Mouse (Mus musculus) CD4-positive, CD25-positive, alpha-beta regulatory T cell, adult 4 months (primary cell): ENCODE results near the gene Dars2. TPM values are rescaled to one million over a fixed set of nuclear protein-coding genes. Genes with fewer than 3 reads are reported as not detected.
"Not testable (repeated sequence)": the region's sequence is repeated elsewhere in the genome, so short reads cannot be mapped to it uniquely, and the experiment has no call there.

Experiments
- ATAC-seq: one replicate; pipeline ENCODE4 v1.8.0; 2017
- polyA plus RNA-seq, 2 experiments: library from polyadenylated mRNA; unstranded; fragments of 100-300 nt; shearing (Covaris generic); gene quantifications; one replicate each; pipeline ENCODE4 v1.2.1; 2017

Gene Dars2
- polyA plus RNA-seq, 2 experiments from 2014 or later, result 11.3 to 25.7 TPM

GRCm38 (mm10) chr1:161035281-161035785 is 35.1 kb downstream of the Dars2 start:
- ATAC-seq, result peak; percentile 21

GRCm38 (mm10) chr1:161034435-161035280 is 35.8 kb downstream of the Dars2 start, which contains the start of gene Zbtb37:
Zbtb37 (minus strand) TSS chr1:161034849.
- ATAC-seq, result peak; percentile 89

- peak; percentile 0 for ATAC-seq
Observed at GRCm38 (mm10) chr1:161033856-161034434, 36.5 kb downstream of the Dars2 start.

GRCm38 (mm10) chr1:161032345-161032744 is 38.1 kb downstream of the Dars2 start:
- ATAC-seq, result no peak

GRCm38 (mm10) chr1:161031881-161032280 is 38.6 kb downstream of the Dars2 start:
- ATAC-seq, result no peak

- no peak for ATAC-seq
Observed at GRCm38 (mm10) chr1:161030058-161030457, 40.4 kb downstream of the Dars2 start.

GRCm38 (mm10) chr1:161028427-161028826 is 42.0 kb downstream of the Dars2 start:
- ATAC-seq, result not testable (repeated sequence)

- no peak for ATAC-seq
Observed at GRCm38 (mm10) chr1:161027196-161027595, 43.3 kb downstream of the Dars2 start.

GRCm38 (mm10) chr1:161025410-161026210 is 44.8 kb downstream of the Dars2 start:
- ATAC-seq, result no peak

GRCm38 (mm10) chr1:161020051-161020450 is 50.4 kb downstream of the Dars2 start:
- no peak for ATAC-seq

- ATAC-seq, result no peak
Observed at GRCm38 (mm10) chr1:161016378-161016777, 54.1 kb downstream of the Dars2 start.

- ATAC-seq, result no peak
Observed at GRCm38 (mm10) chr1:161010436-161010835, 60.0 kb downstream of the Dars2 start.

GRCm38 (mm10) chr1:161008038-161008437 is 62.4 kb downstream of the Dars2 start:
- no peak for ATAC-seq

GRCm38 (mm10) chr1:161006471-161006870 is 64.0 kb downstream of the Dars2 start:
- ATAC-seq, result no peak

GRCm38 (mm10) chr1:161005526-161005925 is 64.9 kb downstream of the Dars2 start:
- no peak for ATAC-seq

GRCm38 (mm10) chr1:161004942-161005341 is 65.5 kb downstream of the Dars2 start:
- no peak for ATAC-seq

GRCm38 (mm10) chr1:160993851-160994250 is 76.6 kb downstream of the Dars2 start:
- no peak for ATAC-seq

Other genes with a start within 250 kb of the Dars2 start
- gene Rc3h1, start 164.2 kb downstream of the Dars2 start, polyA plus RNA-seq, result 10 to 100 TPM; 13.1 to 14.3 TPM
- 10 to 100 TPM; 15.0 to 16.9 TPM for gene Serpinc1, start 92.1 kb downstream of the Dars2 start, polyA plus RNA-seq
- gene Zbtb37, start 35.8 kb downstream of the Dars2 start, polyA plus RNA-seq, result 10 to 100 TPM in 1 of 2 experiments, 1 to 10 TPM in 1; 8.3 to 11.0 TPM
- gene Cenpl, start 55 bp upstream of the Dars2 start, polyA plus RNA-seq, result 10 to 100 TPM; 17.1 to 18.1 TPM
- 10 to 100 TPM; 36.2 to 40.5 TPM for gene Klhl20, start 60.9 kb upstream of the Dars2 start, polyA plus RNA-seq
- gene Ankrd45, start 72.0 kb upstream of the Dars2 start, polyA plus RNA-seq, result not detected
- not detected for gene Tex50, start 88.7 kb upstream of the Dars2 start, polyA plus RNA-seq
- gene Prdx6, start 180.6 kb upstream of the Dars2 start, polyA plus RNA-seq, result 100 to 1,000 TPM; 272 to 325 TPM